Comparison of ENCODE assay signal across 8 mouse cellular contexts in the genomic region with DNA sequence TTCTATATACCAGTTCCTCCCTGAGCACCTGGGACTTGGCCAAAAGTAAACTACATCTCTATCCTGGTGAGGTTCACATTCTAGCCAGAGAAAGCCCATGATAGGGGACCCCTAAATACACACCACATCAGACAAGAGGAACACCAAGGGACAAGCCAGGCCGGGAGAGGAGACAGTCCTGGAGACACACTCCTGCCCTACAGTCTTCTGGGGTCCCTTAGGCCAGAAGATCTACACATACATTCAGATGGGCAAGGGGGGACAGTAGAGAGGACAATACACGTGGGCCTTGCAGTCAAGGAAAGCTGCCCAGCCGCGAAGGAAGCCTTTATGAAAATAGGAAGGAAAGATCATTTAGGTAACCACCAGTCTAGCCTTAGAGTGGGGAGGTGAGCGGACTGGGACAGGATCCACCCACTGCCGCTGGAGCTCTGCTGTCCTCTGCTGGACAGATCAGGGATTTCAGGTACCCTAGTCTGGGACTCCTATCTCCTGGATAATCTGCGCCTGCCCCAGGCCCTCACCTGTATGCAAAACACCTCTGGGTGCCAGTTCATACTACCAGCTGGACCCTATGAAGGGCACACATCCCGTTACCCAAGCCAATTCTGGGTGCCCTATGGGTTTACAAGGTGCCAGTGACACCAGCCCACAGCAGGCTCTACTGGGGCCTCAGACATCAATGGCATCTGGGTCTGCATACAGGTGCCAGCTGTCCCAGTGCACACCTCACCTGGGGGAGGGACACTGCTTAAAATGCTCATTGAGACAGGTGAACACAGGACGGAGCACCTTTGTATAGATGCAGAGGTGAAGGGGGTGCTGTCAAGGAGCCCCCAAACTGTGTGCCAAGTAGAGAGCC. TPM values are rescaled to one million over a fixed set of nuclear protein-coding genes. Genes with fewer than 3 reads are reported as not detected.
DNase-seq lines count a peak whose midpoint lies in the region; ATAC-seq and TF ChIP-seq lines count a peak whose summit lies in the region.

No protein-coding gene starts in this region.

- no peaks in the 10 kb centered on the region for H3K79me2 ChIP-seq in MEL (ENCODE audit: control insufficient read depth, insufficient read depth, low read length, poor library complexity)

- H3K4me1 ChIP-seq in MEL (ENCODE audit: control insufficient read depth in 1 of 2, insufficient read depth in 2 of 2, low read length in 2 of 2): no peaks in the 10 kb centered on the region
- no peaks in the 10 kb centered on the region for H3K4me1 ChIP-seq in forebrain, postnatal 0 days (ENCODE audit: insufficient read depth)
- H3K4me1 ChIP-seq in hindbrain, embryonic 11.5 days (replicated peaks; ENCODE audit: control insufficient read depth, insufficient read depth, low read length): no peaks in the 10 kb centered on the region

- DNase-seq in MEL (ENCODE audit: low read depth, low spot score): peak; percentile 13
- DNase-seq in cerebellum, adult 18-20 months: peak; percentile 89 to 91
- DNase-seq in forebrain, postnatal 0 days: peak; percentile 74
- peak; percentile 88 for DNase-seq in hindbrain, embryonic 11.5 days (ENCODE audit: low spot score)
- peak; percentile 72 for DNase-seq in layer of hippocampus, adult 9-10 months (ENCODE audit: low spot score)
- DNase-seq in lung, postnatal 10 days: peak; percentile 88
- peak; percentile 54 for DNase-seq in retina, postnatal 7 days (ENCODE audit: low read depth, low spot score)
- peak; percentile 89 for DNase-seq in thymus, postnatal 4 days

- no peak overlapping the region for H3K9ac ChIP-seq in MEL (ENCODE audit: control insufficient read depth, low read depth, low read length, poor library complexity, severe bottlenecking)
- no peak overlapping the region for H3K9ac ChIP-seq in forebrain, postnatal 0 days
- H3K9ac ChIP-seq in hindbrain, embryonic 11.5 days (ENCODE audit: low read depth, low read length): no peak overlapping the region

- peak; percentile 59 to 76 (median 64) for TF ChIP-seq CTCF in MEL (IDR thresholded peaks at IDR 0.05 in 2 of 3, conservative IDR thresholded peaks at IDR 0.05 in 1 of 3; ENCODE audit: control insufficient read depth in 1 of 3, insufficient read depth in 1 of 3, low read depth in 2 of 3, low read length in 3 of 3, poor library complexity in 1 of 3, severe bottlenecking in 1 of 3)
- TF ChIP-seq CTCF in forebrain, postnatal 0 days (IDR thresholded peaks at IDR 0.05; ENCODE audit: low read depth): peak; percentile 98

- no peak overlapping the region for H3K27ac ChIP-seq in MEL (ENCODE audit: control insufficient read depth, low read depth, low read length)
- H3K27ac ChIP-seq in forebrain, postnatal 0 days (ENCODE audit: low read depth, low read length): no peak overlapping the region
- H3K27ac ChIP-seq in hindbrain, embryonic 11.5 days (ENCODE audit: low read depth, low read length): no peak overlapping the region

- H3K36me3 ChIP-seq in MEL (ENCODE audit: control insufficient read depth in 1 of 2, insufficient read depth in 2 of 2, low read length in 2 of 2): no peaks in the 10 kb centered on the region
- H3K36me3 ChIP-seq in forebrain, postnatal 0 days (ENCODE audit: insufficient read depth): no peaks in the 10 kb centered on the region
- H3K36me3 ChIP-seq in hindbrain, embryonic 11.5 days (ENCODE audit: control insufficient read depth, insufficient read depth, low read length): no peaks in the 10 kb centered on the region

- WGBS in forebrain, postnatal 0 days: 12% methylated on average over 9 of the region's 9 CpGs
- WGBS in hindbrain, embryonic 11.5 days: 18% methylated on average over 9 of the region's 9 CpGs

- no peaks in the 10 kb centered on the region for H3K9me3 ChIP-seq in MEL (replicated peaks; ENCODE audit: insufficient read depth, low read length)
- no peaks in the 10 kb centered on the region for H3K9me3 ChIP-seq in forebrain, postnatal 0 days (ENCODE audit: low read length)
- no peaks in the 10 kb centered on the region for H3K9me3 ChIP-seq in hindbrain, embryonic 11.5 days (ENCODE audit: control insufficient read depth, low read length)

- TF ChIP-seq POLR2A in MEL (IDR thresholded peaks at IDR 0.05; ENCODE audit: control insufficient read depth in 1 of 2, insufficient read depth in 1 of 2, low read depth in 1 of 2, low read length in 2 of 2, poor library complexity in 1 of 2): no peak

- peak; percentile 74 for ATAC-seq in forebrain, postnatal 0 days
- peak; percentile 62 for ATAC-seq in hindbrain, embryonic 11.5 days (ENCODE audit: low FRiP score)

- H3K4me2 ChIP-seq in forebrain, postnatal 0 days (ENCODE audit: low read depth): no peak overlapping the region
- no peak overlapping the region for H3K4me2 ChIP-seq in hindbrain, embryonic 11.5 days (replicated peaks; ENCODE audit: low read depth, low read length)

- TF ChIP-seq EP300 in MEL (IDR thresholded peaks at IDR 0.05; ENCODE audit: low read depth in 1 of 2, low read length in 2 of 2): no peak

- TF ChIP-seq RAD21 in MEL (IDR thresholded peaks at IDR 0.05; ENCODE audit: low read depth, low read length): peak; percentile 65

- H3K27me3 ChIP-seq in MEL (ENCODE audit: control insufficient read depth in 1 of 2, insufficient read depth in 2 of 2, low read length in 2 of 2): no peaks in the 10 kb centered on the region
- no peaks in the 10 kb centered on the region for H3K27me3 ChIP-seq in forebrain, postnatal 0 days (ENCODE audit: insufficient read depth, low read length)
- no peaks in the 10 kb centered on the region for H3K27me3 ChIP-seq in hindbrain, embryonic 11.5 days (ENCODE audit: control insufficient read depth, insufficient read depth, low read length)

- no peak overlapping the region for H3K4me3 ChIP-seq in MEL (ENCODE audit: control insufficient read depth in 1 of 2, insufficient read depth in 1 of 2, low read depth in 2 of 2, low read length in 2 of 2)
- no peak overlapping the region for H3K4me3 ChIP-seq in forebrain, postnatal 0 days (ENCODE audit: low read depth, low read length)
- no peak overlapping the region for H3K4me3 ChIP-seq in hindbrain, embryonic 11.5 days (ENCODE audit: low read depth, low read length)

TF ChIP-seq in MEL, 35 proteins besides CTCF, POLR2A, EP300 and RAD21:
- TF ChIP-seq BHLHE40 (IDR thresholded peaks at IDR 0.05; ENCODE audit: borderline replicate concordance, low read depth, low read length) (no peak), SMC3 (IDR thresholded peaks at IDR 0.05; ENCODE audit: low read depth, low read length) (peak; percentile 45)

RNA-seq across cellular contexts. Expression of a gene that starts 35.2 kb away (rescaled TPM):
- total RNA-seq in MEL (2012; rRNA removed): not detected in 2 replicates
- polyA plus RNA-seq in MEL (2012; ENCODE audit: insufficient read depth in 1 of 2, insufficient read length in 2 of 2, low read depth in 1 of 2, low replicate concordance in 2 of 2, missing spikeins in 1 of 2): not detected
- 0.31 and 1.00 TPM in 2 replicates for total RNA-seq in forebrain, postnatal 0 days (2014; rRNA removed)
- polyA plus RNA-seq in forebrain, postnatal 0 days (2015; fragmentation: Nextera tagmentation; extraction: Ambion mirVana): 0.25 TPM in 1 of 2 replicates, not detected in the other
- 0.97 TPM in 1 of 2 replicates, not detected in the other for polyA plus RNA-seq in hindbrain, embryonic 11.5 days (2014; fragmentation: Nextera tagmentation; extraction: Ambion mirVana)

RNA-seq across cellular contexts. Expression of a gene that starts 40.7 kb away (rescaled TPM):
- 5.5 and 6.4 TPM in 2 replicates for total RNA-seq in MEL (2012; rRNA removed)
- 10 to 100 TPM in 1 of 2 experiments, not detected in 1; 10.3 TPM for polyA plus RNA-seq in MEL (2012; ENCODE audit: insufficient read depth in 1 of 2, insufficient read length in 2 of 2, low read depth in 1 of 2, low replicate concordance in 2 of 2, missing spikeins in 1 of 2)
- total RNA-seq in forebrain, postnatal 0 days (2014; rRNA removed): 2.5 and 2.9 TPM in 2 replicates
- polyA plus RNA-seq in forebrain, postnatal 0 days (2015; fragmentation: Nextera tagmentation; extraction: Ambion mirVana): 1.2 and 1.3 TPM in 2 replicates
- polyA plus RNA-seq in hindbrain, embryonic 11.5 days (2014; fragmentation: Nextera tagmentation; extraction: Ambion mirVana): 2.1 and 3.7 TPM in 2 replicates

RNA-seq across cellular contexts. Expression of a gene that starts 57.5 kb away (rescaled TPM):
- not detected in 2 replicates for total RNA-seq in MEL (2012; rRNA removed)
- polyA plus RNA-seq in MEL (2012; ENCODE audit: insufficient read depth in 1 of 2, insufficient read length in 2 of 2, low read depth in 1 of 2, low replicate concordance in 2 of 2, missing spikeins in 1 of 2): not detected
- total RNA-seq in forebrain, postnatal 0 days (2014; rRNA removed): 2.4 and 4.4 TPM in 2 replicates
- 3.4 and 3.7 TPM in 2 replicates for polyA plus RNA-seq in forebrain, postnatal 0 days (2015; fragmentation: Nextera tagmentation; extraction: Ambion mirVana)
- polyA plus RNA-seq in hindbrain, embryonic 11.5 days (2014; fragmentation: Nextera tagmentation; extraction: Ambion mirVana): 0.26 and 0.47 TPM in 2 replicates

Comparison
In these comparisons a context has a peak if more than half of its experiments do, and no peak if none do; other contexts are left out.
1. DNase-seq: peak in every context shown above with its lines; median percentile 90 in cerebellum, adult 18-20 months; 89 in thymus, postnatal 4 days; 88 in hindbrain, embryonic 11.5 days; 88 in lung, postnatal 10 days; 74 in forebrain, postnatal 0 days; 72 in layer of hippocampus, adult 9-10 months; 54 in retina, postnatal 7 days; 13 in MEL.